Mouse (Mus musculus) heart, embryonic 15.5 days (tissue): ENCODE measurements around the gene Noxred1. TPM values are rescaled to one million over a fixed set of nuclear protein-coding genes. Genes with fewer than 3 reads are reported as not detected.

Source experiments
- ATAC-seq: fragments of 200-750 bp; cut with Nextera tagmentation; replicated peaks from 2 replicates; pipeline ENCODE4 v1.8.0; 2017; ENCODE audit warnings: low read depth, moderate TSS enrichment; ENCODE audit not compliant: insufficient number of reproducible peaks, insufficient read depth, low FRiP score
- H3K27ac ChIP-seq: fragments of 300-500 bp; sonication (generic); 2 replicates; pipeline ENCODE4 v1.5.1; 2015; ENCODE audit warnings: mild to moderate bottlenecking, inconsistent platforms
- H3K27me3 ChIP-seq: fragments of 300-500 bp; sonication (generic); 2 replicates; pipeline ENCODE4 v1.6.1; 2015; ENCODE audit warnings: inconsistent platforms
- H3K36me3 ChIP-seq: fragments of 300-500 bp; sonication (generic); 2 replicates; pipeline ENCODE4 v1.6.1; 2015; ENCODE audit warnings: mild to moderate bottlenecking, inconsistent platforms
- H3K4me1 ChIP-seq: fragments of 300-500 bp; sonication (generic); replicated peaks from 2 replicates; pipeline ENCODE4 v1.6.1; 2015; ENCODE audit warnings: inconsistent platforms
- H3K4me2 ChIP-seq: fragments of 300-500 bp; sonication (generic); 2 replicates; pipeline ENCODE4 v1.6.1; 2015; ENCODE audit warnings: inconsistent platforms, mild to moderate bottlenecking, moderate library complexity
- H3K4me3 ChIP-seq: fragments of 300-500 bp; sonication (generic); 2 replicates; pipeline ENCODE4 v1.5.1; 2015; ENCODE audit warnings: mild to moderate bottlenecking, inconsistent platforms
- H3K9ac ChIP-seq: fragments of 300-500 bp; sonication (generic); 2 replicates; pipeline ENCODE4 v1.6.1; 2015; ENCODE audit warnings: mild to moderate bottlenecking, inconsistent platforms
- H3K9me3 ChIP-seq: fragments of 300-500 bp; sonication (generic); replicated peaks from 2 replicates; pipeline ENCODE4 v1.6.1; 2016; ENCODE audit warnings: inconsistent platforms
- WGBS: fragments of 180-500 bp; shearing (Covaris S2); methylation state at CpG from one replicate; pipeline ENCODE4 v1.1.7; 2015; ENCODE audit warnings: mixed read lengths; 5-methylcytosine and 5-hydroxymethylcytosine counted together
- microRNA-seq: library from miRNA; unstranded; fragments of <30 nt; microRNA quantifications from one replicate; pipeline ENCODE4, GENCODE M21; 2016
- polyA plus RNA-seq: library from polyadenylated mRNA; unstranded; fragments of >200 nt; fragmentation: Nextera tagmentation; extraction: Ambion mirVana; gene quantifications from 2 replicates; pipeline ENCODE4 v1.2.1, GENCODE M21; 2015

The Noxred1 gene
- polyA plus RNA-seq, 1 experiment from 2014 or later: 0.74 TPM

DNA sequence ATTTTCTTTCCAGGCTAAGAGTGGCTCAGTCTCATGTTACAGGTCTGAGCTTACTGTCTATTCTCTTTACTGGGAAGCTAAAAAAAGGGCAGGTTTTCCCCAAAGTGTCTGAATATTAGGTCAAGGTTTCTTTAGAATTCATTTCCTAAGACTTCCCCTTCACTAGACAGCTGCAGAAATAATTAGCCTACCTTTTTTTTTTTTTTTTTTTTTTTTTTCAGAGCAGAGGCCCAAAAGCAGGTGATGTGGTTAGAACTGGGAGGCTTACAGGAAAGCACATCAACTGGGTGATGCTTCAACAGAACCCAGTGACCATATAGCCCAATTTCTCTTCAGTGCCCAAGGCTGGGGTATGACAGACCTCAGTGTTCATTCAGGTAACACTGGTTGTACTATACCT is 42.2 kb downstream of the Noxred1 start:
- Histone ChIP-seq H3K4me3 (no peak overlapping the region), H3K36me3 (no peaks in the 10 kb centered on the region), H3K27me3 (no peaks in the 10 kb centered on the region), H3K4me2 (no peak overlapping the region), H3K9ac (no peak overlapping the region), H3K4me1 (peaks cover 6% of the 10 kb centered on the region), H3K9me3 (no peaks in the 10 kb centered on the region), H3K27ac (no peak overlapping the region)
- ATAC-seq: no peak

DNA sequence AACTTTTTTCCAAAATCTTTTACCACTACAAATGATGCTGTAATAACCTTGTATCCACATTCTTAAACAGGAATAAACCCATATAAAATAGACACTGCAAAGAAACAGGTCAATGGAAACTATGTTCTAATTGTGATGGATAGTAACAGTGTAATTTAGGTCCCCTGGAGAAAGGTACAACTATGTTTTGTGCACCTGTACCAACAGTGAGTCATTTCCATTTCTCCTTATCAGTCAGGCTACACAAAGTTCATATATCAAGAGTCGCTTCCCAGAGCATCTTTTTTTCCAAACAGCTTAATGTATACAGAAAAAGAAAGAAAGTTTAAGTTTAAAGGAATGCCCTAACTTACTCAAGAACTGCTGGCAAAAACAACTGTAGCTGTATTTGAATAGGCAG is 43.5 kb downstream of the Noxred1 start:
- Histone ChIP-seq H3K36me3 (no peaks in the 10 kb centered on the region), H3K9me3 (no peaks in the 10 kb centered on the region), H3K9ac (no peak overlapping the region), H3K27me3 (no peaks in the 10 kb centered on the region), H3K4me2 (no peak overlapping the region), H3K4me3 (no peak overlapping the region), H3K27ac (no peak overlapping the region), H3K4me1 (peaks cover 6% of the 10 kb centered on the region)
- WGBS: 57% methylated on average over 1 of the region's 1 CpGs
- ATAC-seq: no peak

DNA sequence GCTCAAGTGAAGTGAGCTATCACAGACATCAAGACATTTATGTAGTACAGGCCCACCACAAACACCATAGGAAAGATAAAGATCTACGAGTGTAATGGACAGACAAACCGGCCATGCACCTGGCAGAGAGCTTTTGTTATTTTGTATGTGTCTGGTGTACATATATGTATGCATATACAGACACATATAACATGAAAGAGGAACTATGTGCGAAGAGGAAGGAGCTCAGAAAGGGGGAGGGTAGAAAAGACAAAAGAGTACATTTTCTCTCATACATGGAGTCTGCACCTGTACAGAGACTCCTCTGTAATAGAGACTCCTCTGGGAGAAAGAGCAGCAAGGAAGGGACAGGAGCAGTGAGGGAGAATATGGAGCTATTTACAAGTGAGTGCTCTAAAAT is 45.5 kb downstream of the Noxred1 start:
- Histone ChIP-seq H3K36me3 (no peaks in the 10 kb centered on the region), H3K27ac (no peak overlapping the region), H3K4me1 (no peaks in the 10 kb centered on the region), H3K9me3 (no peaks in the 10 kb centered on the region), H3K27me3 (no peaks in the 10 kb centered on the region), H3K4me2 (no peak overlapping the region), H3K9ac (no peak overlapping the region), H3K4me3 (no peak overlapping the region)
- WGBS: 78% methylated on average over 3 of the region's 3 CpGs
- ATAC-seq: no peak

DNA sequence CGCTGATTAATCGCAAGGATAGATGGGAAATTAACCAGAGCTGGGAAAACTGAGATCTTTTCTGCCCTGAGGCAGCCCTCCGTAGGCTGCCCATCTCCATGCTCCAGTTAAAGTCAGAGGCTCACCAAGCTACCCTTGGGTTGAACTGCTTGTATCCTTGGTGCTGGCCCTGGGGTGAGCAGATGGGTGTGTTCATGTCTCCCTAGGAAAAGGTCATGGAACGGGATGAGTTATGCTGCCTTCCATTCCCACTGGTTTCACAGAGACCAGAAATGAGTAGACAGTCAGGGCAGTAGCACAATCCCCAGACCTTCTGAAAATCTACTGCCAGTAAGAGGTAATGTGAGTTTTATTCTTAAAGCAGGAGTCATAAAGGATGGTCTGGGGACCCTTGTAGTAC is 60.9 kb downstream of the Noxred1 start:
- H3K9ac ChIP-seq: no peak overlapping the region
- H3K27me3 ChIP-seq: no peaks in the 10 kb centered on the region
- H3K27ac ChIP-seq: no peak overlapping the region
- no peaks in the 10 kb centered on the region for H3K36me3 ChIP-seq
- no peaks in the 10 kb centered on the region for H3K9me3 ChIP-seq
- no peaks in the 10 kb centered on the region for H3K4me1 ChIP-seq
- H3K4me3 ChIP-seq: no peak overlapping the region
- WGBS: 94% methylated on average over 4 of the region's 4 CpGs
- H3K4me2 ChIP-seq: no peak overlapping the region
- ATAC-seq: no peak

DNA sequence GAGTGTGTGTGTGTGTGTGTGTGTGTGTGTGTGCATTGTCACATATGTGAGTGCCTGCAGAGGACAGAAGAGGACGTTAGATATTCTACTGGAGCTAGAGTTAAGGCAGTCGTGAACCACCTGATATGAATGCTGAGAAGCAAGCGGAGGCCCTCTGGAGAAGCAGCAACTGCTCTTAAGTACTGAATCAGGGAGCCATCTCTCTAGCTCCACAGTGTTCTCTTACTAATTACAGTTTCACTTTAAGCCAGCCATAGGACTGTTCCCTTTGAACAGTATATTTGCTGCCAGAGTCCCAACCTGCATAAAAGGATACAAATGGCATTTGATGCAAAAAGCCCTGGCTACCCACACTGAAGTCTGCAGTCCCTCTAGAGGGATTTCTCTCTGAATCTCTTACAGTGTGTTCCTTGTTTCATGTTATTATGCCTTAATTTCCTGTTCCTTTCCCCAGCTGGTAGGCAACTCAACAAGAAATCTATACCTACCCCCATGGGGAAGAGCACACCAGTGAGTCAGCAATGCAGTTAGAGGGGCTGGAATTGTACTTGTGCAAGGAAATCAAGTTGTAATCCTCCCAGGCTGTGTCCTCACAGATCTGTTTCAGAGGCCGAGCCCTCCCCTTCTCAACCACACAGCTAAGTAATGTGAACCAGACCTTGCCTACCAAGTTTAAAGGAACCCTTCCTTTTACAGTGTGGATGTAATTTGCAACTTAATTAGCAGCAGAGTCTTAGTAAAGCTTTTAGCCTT is 63.2 kb downstream of the Noxred1 start:
- Histone ChIP-seq H3K9me3 (no peaks in the 10 kb centered on the region), H3K4me2 (no peak overlapping the region), H3K27me3 (no peaks in the 10 kb centered on the region), H3K27ac (no peak overlapping the region), H3K4me1 (no peaks in the 10 kb centered on the region), H3K4me3 (no peak overlapping the region), H3K9ac (no peak overlapping the region), H3K36me3 (peaks cover 9% of the 10 kb centered on the region; the same call in 1 of the 2 replicates)
- 61% methylated on average over 4 of the region's 4 CpGs for WGBS
- ATAC-seq: no peak

Small RNAs within 50 kb of the gene (microRNA-seq; reads per million reads assigned to microRNA genes)
- not detected for gene Gm47293

Other genes starting within 250 kb of the Noxred1 start
- 0.06 TPM in 1 of 2 replicates, not detected in the other for gene Zdhhc22, start 248.3 kb downstream of the Noxred1 start, polyA plus RNA-seq
- gene Tmem63c, start 217.4 kb downstream of the Noxred1 start, polyA plus RNA-seq: 0.05 and 0.10 TPM in 2 replicates
- 0.31 and 0.56 TPM in 2 replicates for gene Ngb, start 136.2 kb downstream of the Noxred1 start, polyA plus RNA-seq
- 29.4 and 31.0 TPM in 2 replicates for gene Gstz1, start 91.6 kb downstream of the Noxred1 start, polyA plus RNA-seq
- 10.4 and 12.8 TPM in 2 replicates for gene Pomt2, start 90.8 kb downstream of the Noxred1 start, polyA plus RNA-seq
- 0.78 and 1.6 TPM in 2 replicates for gene Samd15, start 39.0 kb downstream of the Noxred1 start, polyA plus RNA-seq
- gene Tmed8, start 38.3 kb downstream of the Noxred1 start, polyA plus RNA-seq: 1.6 TPM in 2 replicates
- gene Vipas39, start 27.5 kb upstream of the Noxred1 start, polyA plus RNA-seq: 29.8 and 37.7 TPM in 2 replicates
- 175 and 176 TPM in 2 replicates for gene Ahsa1, start 27.7 kb upstream of the Noxred1 start, polyA plus RNA-seq
- 0.44 and 0.58 TPM in 2 replicates for gene Ism2, start 61.0 kb upstream of the Noxred1 start, polyA plus RNA-seq
- gene Sptlc2, start 149.6 kb upstream of the Noxred1 start, polyA plus RNA-seq: 62.8 and 66.7 TPM in 2 replicates
- 221 and 261 TPM in 2 replicates for gene Slirp, start 205.2 kb upstream of the Noxred1 start, polyA plus RNA-seq
- gene Alkbh1, start 205.3 kb upstream of the Noxred1 start, polyA plus RNA-seq: 33.4 and 35.6 TPM in 2 replicates
- gene Snw1, start 233.5 kb upstream of the Noxred1 start, polyA plus RNA-seq: 71.0 and 75.3 TPM in 2 replicates